14 mouse cellular contexts compared by ENCODE assay signal in the genomic region with DNA sequence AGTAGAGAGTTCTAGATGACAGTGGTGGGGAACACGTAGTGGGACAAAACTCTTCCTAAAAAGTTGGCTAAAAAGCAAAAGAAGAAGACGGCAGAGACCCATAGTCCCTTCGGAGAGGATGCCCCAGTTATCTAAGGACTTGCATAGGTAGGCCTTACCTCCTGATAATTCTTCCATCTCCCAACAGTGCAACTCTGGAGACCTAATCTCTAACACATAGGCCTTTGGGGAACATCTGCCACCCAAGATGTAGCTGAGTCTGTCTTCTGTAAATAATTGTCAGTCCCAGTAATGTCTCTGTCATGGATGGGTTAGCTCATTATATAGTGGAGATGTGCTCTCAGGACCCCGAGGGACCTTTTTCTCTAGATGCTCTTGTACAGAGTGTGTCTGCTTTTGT.
"Had no signal": no experiment of that assay in that cellular context is flagged by ENCODE, and none has a peak within 500 bp of the region (broad histone marks: within the 10 kb centered on the region; RNA-seq: fewer than 3 reads in every experiment).

No protein-coding gene starts in this region.

- H3K9ac ChIP-seq: limb, embryonic 13.5 days; midbrain, embryonic 12.5 days; neural tube, embryonic 13.5 days; stomach, embryonic 15.5 days had no signal

- ATAC-seq: intestine, embryonic 16.5 days; midbrain, embryonic 16.5 days had no signal

- DNase-seq: kidney, adult 2 months; kidney, postnatal 36 days; left cerebral cortex, postnatal 4 days; lung, adult 18-20 months; retina, postnatal 1 day; thymus, postnatal 36 days had no signal

- H3K4me2 ChIP-seq: limb, embryonic 13.5 days; midbrain, embryonic 12.5 days; neural tube, embryonic 13.5 days; stomach, embryonic 15.5 days had no signal

- H3K9me3 ChIP-seq: limb, embryonic 13.5 days; midbrain, embryonic 12.5 days; neural tube, embryonic 13.5 days; stomach, embryonic 15.5 days had no signal

- H3K27ac ChIP-seq: kidney, postnatal 0 days; layer of hippocampus, adult 2 months; limb, embryonic 13.5 days; midbrain, embryonic 12.5 days; neural tube, embryonic 13.5 days; stomach, embryonic 15.5 days had no signal

- H3K36me3 ChIP-seq: limb, embryonic 13.5 days; midbrain, embryonic 12.5 days; neural tube, embryonic 13.5 days; stomach, embryonic 15.5 days had no signal

- H3K4me3 ChIP-seq: layer of hippocampus, adult 2 months; limb, embryonic 13.5 days; midbrain, embryonic 12.5 days; neural tube, embryonic 13.5 days; stomach, embryonic 15.5 days had no signal
